Mouse (Mus musculus) T-helper 1 cell (primary cell): ENCODE results near the gene Tgfb3.

ENCODE experiments used
- in situ Hi-C: fragments of 300-600 bp; cut with MboI, MseI; formaldehyde crosslinking; loops from one replicate; pipeline ENCODE4 v1.15.1; 2025; ENCODE audit warnings: high pct_unique_total_duplicates

Tgfb3 gene

GRCm38 (mm10) chr12:86079202-86079667 lies 394 bp upstream of the Tgfb3 start:
- in situ Hi-C loops, result loop anchor here (5.0 to 10.0 kb wide), 3 partner anchors 122 to 394 kb away; partner anchors contain the start of gene Batf

- in situ Hi-C loops, result loop anchor here (5.0 to 10.0 kb wide), 3 partner anchors 121 to 393 kb away; partner anchors contain the start of gene Batf
Measured at GRCm38 (mm10) chr12:86078176-86078552, 677 bp downstream of the Tgfb3 start.

GRCm38 (mm10) chr12:86077736-86078135 lies 1.1 kb downstream of the Tgfb3 start:
- in situ Hi-C loops, result loop anchor here (5.0 to 10.0 kb wide), 3 partner anchors 120 to 393 kb away; partner anchors contain the start of gene Batf

- in situ Hi-C loops, result loop anchor here (5.0 to 10.0 kb wide), 3 partner anchors 120 to 393 kb away; partner anchors contain the start of gene Batf
Measured at GRCm38 (mm10) chr12:86077322-86077721, 1.5 kb downstream of the Tgfb3 start.

- in situ Hi-C loops, result loop anchor here (5.0 to 10.0 kb wide), 3 partner anchors 119 to 392 kb away; partner anchors contain the start of gene Batf
Measured at GRCm38 (mm10) chr12:86076321-86076901, 2.4 kb downstream of the Tgfb3 start.

GRCm38 (mm10) chr12:86075358-86075757 lies 3.5 kb downstream of the Tgfb3 start:
- in situ Hi-C loops, result loop anchor here (5.0 to 10.0 kb wide), 3 partner anchors 118 to 391 kb away; partner anchors contain the start of gene Batf

GRCm38 (mm10) chr12:86074681-86075080 lies 4.2 kb downstream of the Tgfb3 start:
- in situ Hi-C loops, result loop anchor here (5.0 to 10.0 kb wide), 3 partner anchors 117 to 390 kb away; partner anchors contain the start of gene Batf

- in situ Hi-C loops, result loop anchor here (10.0 kb wide), 2 partner anchors 227 to 387 kb away; partner anchors contain the start of gene Batf
Measured at GRCm38 (mm10) chr12:86071432-86071831, 7.4 kb downstream of the Tgfb3 start.

GRCm38 (mm10) chr12:86064796-86065195 lies 14.0 kb downstream of the Tgfb3 start:
- in situ Hi-C loops, result no loop called here

- in situ Hi-C loops, result no loop called here
Measured at GRCm38 (mm10) chr12:86059341-86059740, 19.5 kb downstream of the Tgfb3 start.

- in situ Hi-C loops, result no loop called here
Measured at GRCm38 (mm10) chr12:86057516-86057915, 21.3 kb downstream of the Tgfb3 start.

- in situ Hi-C loops, result no loop called here
Measured at GRCm38 (mm10) chr12:86056976-86057375, 21.9 kb downstream of the Tgfb3 start.

- in situ Hi-C loops, result no loop called here
Measured at GRCm38 (mm10) chr12:86055306-86055705, 23.5 kb downstream of the Tgfb3 start.

GRCm38 (mm10) chr12:86051477-86051876 lies 27.4 kb downstream of the Tgfb3 start:
- in situ Hi-C loops, result no loop called here

- in situ Hi-C loops, result no loop called here
Measured at GRCm38 (mm10) chr12:86049813-86050212, 29.0 kb downstream of the Tgfb3 start.

GRCm38 (mm10) chr12:86047376-86047775 lies 31.5 kb downstream of the Tgfb3 start:
- in situ Hi-C loops, result no loop called here

- in situ Hi-C loops, result no loop called here
Measured at GRCm38 (mm10) chr12:86046776-86047175, 32.1 kb downstream of the Tgfb3 start.

GRCm38 (mm10) chr12:86046141-86046540 lies 32.7 kb downstream of the Tgfb3 start:
- in situ Hi-C loops, result no loop called here

- in situ Hi-C loops, result no loop called here
Measured at GRCm38 (mm10) chr12:86039751-86040150, 39.1 kb downstream of the Tgfb3 start.

GRCm38 (mm10) chr12:86039078-86039477 lies 39.8 kb downstream of the Tgfb3 start:
- in situ Hi-C loops, result no loop called here

GRCm38 (mm10) chr12:86037235-86037921 lies 41.5 kb downstream of the Tgfb3 start:
- in situ Hi-C loops, result no loop called here

GRCm38 (mm10) chr12:86036368-86037166 lies 42.3 kb downstream of the Tgfb3 start:
- in situ Hi-C loops, result no loop called here
